Mouse (Mus musculus) limb, embryonic 15.5 days (tissue): ENCODE data around the gene Rgs11. TPM values are rescaled to one million over a fixed set of nuclear protein-coding genes. Genes with fewer than 3 reads are reported as not detected.

Experiments used
- ATAC-seq: fragments of 200-750 bp; cut with Nextera tagmentation; 2 replicates; pipeline ENCODE4 v1.8.0; 2017; ENCODE audit warnings: low read depth, moderate TSS enrichment; ENCODE audit not compliant: insufficient number of reproducible peaks, low FRiP score, low TSS enrichment
- H3K27ac ChIP-seq: fragments of 300-500 bp; sonication (generic); 2 replicates; pipeline ENCODE4 v1.5.1; 2015; ENCODE audit warnings: moderate library complexity, mild to moderate bottlenecking, inconsistent platforms
- H3K27me3 ChIP-seq: fragments of 300-500 bp; sonication (generic); 2 replicates; pipeline ENCODE4 v1.6.1; 2015; ENCODE audit warnings: inconsistent platforms
- H3K36me3 ChIP-seq: fragments of 300-500 bp; sonication (generic); 2 replicates; pipeline ENCODE4 v1.6.1; 2015; ENCODE audit warnings: inconsistent platforms
- H3K4me1 ChIP-seq: fragments of 300-500 bp; sonication (generic); 2 replicates; pipeline ENCODE4 v1.6.1; 2015; ENCODE audit warnings: inconsistent platforms
- H3K4me2 ChIP-seq: fragments of 300-500 bp; sonication (generic); 2 replicates; pipeline ENCODE4 v1.6.1; 2015; ENCODE audit warnings: mild to moderate bottlenecking, inconsistent platforms
- H3K4me3 ChIP-seq: fragments of 300-500 bp; sonication (generic); 2 replicates; pipeline ENCODE4 v1.5.1; 2015; ENCODE audit warnings: mild to moderate bottlenecking, inconsistent platforms
- H3K9ac ChIP-seq: fragments of 300-500 bp; sonication (generic); 2 replicates; pipeline ENCODE4 v1.6.1; 2015; ENCODE audit warnings: inconsistent platforms
- H3K9me3 ChIP-seq: fragments of 300-500 bp; sonication (generic); 2 replicates; pipeline ENCODE4 v1.6.1; 2016; ENCODE audit warnings: inconsistent platforms
- WGBS: fragments of 180-500 bp; shearing (Covaris S2); methylation state at CpG from one replicate; pipeline ENCODE4 v1.1.7; 2015; 5-methylcytosine and 5-hydroxymethylcytosine counted together
- polyA plus RNA-seq: library from polyadenylated mRNA; unstranded; fragments of >200 nt; fragmentation: Nextera tagmentation; extraction: Ambion mirVana; gene quantifications from 2 replicates; pipeline ENCODE4 v1.2.1, GENCODE M21; 2015

Gene Rgs11
- polyA plus RNA-seq, 1 experiment from 2014 or later = 9.6 TPM

- H3K4me1 ChIP-seq = peaks cover 11% of the 10 kb centered on the region; the same call in 1 of the 2 replicates
- peaks cover 3% of the 10 kb centered on the region; the same call in 1 of the 2 replicates for H3K36me3 ChIP-seq
- 72% methylated on average over 8 of the region's 8 CpGs for WGBS
- no peak for ATAC-seq
- H3K27me3 ChIP-seq = no peaks in the 10 kb centered on the region
- no peak overlapping the region for H3K4me2 ChIP-seq
- no peak overlapping the region for H3K27ac ChIP-seq
- H3K9ac ChIP-seq = no peak overlapping the region
- no peak overlapping the region for H3K4me3 ChIP-seq
- no peaks in the 10 kb centered on the region for H3K9me3 ChIP-seq
These were observed 30.1 kb downstream of the Rgs11 start for GRCm38 (mm10) chr17:26232863-26233262.

- peaks cover 3% of the 10 kb centered on the region; the same call in 1 of the 2 replicates for H3K36me3 ChIP-seq
- H3K4me3 ChIP-seq = no peak overlapping the region
- no peak overlapping the region for H3K4me2 ChIP-seq
- no peaks in the 10 kb centered on the region for H3K9me3 ChIP-seq
- H3K27me3 ChIP-seq = no peaks in the 10 kb centered on the region
- peaks cover 11% of the 10 kb centered on the region; the same call in 1 of the 2 replicates for H3K4me1 ChIP-seq
- 85% methylated on average over 8 of the region's 8 CpGs for WGBS
- H3K9ac ChIP-seq = no peak overlapping the region
- H3K27ac ChIP-seq = no peak overlapping the region
- ATAC-seq = no peak
These were observed 31.6 kb downstream of the Rgs11 start for GRCm38 (mm10) chr17:26234386-26234785.

DNA sequence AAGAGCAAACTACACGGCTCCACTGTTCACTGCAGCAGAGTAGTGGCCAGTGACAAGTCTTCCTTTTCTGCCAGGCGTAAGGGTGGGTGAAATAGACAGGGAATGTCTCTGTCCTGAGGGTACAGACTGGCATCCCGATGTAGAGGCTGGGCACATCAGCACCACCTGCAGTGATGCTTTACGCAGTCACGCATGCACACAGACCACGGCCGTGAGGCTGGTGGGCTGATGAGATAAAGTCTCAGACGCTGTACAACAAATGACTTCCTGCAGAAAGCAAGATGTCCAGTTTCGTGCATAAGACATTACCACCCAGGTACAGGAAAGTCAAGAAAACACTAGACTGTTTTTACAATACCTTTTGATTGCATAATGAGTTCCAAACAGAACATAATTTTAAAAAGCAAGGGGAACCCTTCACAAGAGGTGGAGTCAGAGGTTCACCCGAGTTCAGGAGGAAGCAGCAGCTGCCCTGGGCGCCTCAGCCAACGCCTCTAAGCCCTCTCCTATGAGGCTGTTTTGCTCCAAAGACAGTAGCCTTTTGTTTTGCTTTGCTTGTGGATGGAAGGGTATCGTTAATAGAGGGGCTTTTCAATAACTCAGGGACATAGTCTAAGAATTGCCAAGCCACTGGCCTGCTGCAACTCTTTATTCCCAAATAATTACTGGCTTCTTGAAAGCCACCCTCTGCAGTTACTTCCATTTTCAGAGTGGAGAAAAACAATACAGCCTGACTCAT is 32.5 kb downstream of the Rgs11 start:
- Histone ChIP-seq H3K4me3 (no peak overlapping the region), H3K27ac (peak overlapping the region; percentile 48), H3K4me2 (no peak overlapping the region), H3K27me3 (no peaks in the 10 kb centered on the region), H3K4me1 (peaks cover 11% of the 10 kb centered on the region; the same call in 1 of the 2 replicates), H3K36me3 (no peaks in the 10 kb centered on the region; the same call in 1 of the 2 replicates), H3K9me3 (no peaks in the 10 kb centered on the region), H3K9ac (no peak overlapping the region)
- no peak for ATAC-seq
- 49% methylated on average over 13 of the region's 13 CpGs for WGBS

GRCm38 (mm10) chr17:26237667-26238066 is 34.9 kb downstream of the Rgs11 start:
- H3K27me3 ChIP-seq = no peaks in the 10 kb centered on the region
- peaks cover 11% of the 10 kb centered on the region; the same call in 1 of the 2 replicates for H3K4me1 ChIP-seq
- 73% methylated on average over 10 of the region's 10 CpGs for WGBS
- H3K4me2 ChIP-seq = no peak overlapping the region
- no peaks in the 10 kb centered on the region for H3K9me3 ChIP-seq
- H3K36me3 ChIP-seq = no peaks in the 10 kb centered on the region; the same call in 1 of the 2 replicates
- no peak overlapping the region for H3K27ac ChIP-seq
- no peak overlapping the region for H3K4me3 ChIP-seq
- ATAC-seq = no peak
- H3K9ac ChIP-seq = no peak overlapping the region

DNA sequence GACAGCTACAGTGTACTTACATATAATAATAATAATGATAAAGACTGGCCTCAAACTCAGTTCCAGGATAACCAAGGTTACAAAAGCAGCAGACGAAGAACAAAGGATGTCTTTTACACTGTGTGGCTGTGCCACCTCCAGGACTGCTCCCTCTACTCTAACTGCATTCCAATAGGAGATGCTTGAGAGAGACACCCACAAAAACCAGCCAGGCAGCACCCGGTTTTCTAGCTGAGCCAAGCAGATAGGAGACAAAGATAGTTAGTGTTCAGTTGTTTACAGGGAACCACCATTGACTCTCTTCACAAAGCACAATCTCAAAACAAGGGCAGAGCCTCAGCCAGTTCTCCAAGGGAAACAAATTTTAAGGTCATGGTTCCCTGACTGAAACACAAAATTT is 36.8 kb downstream of the Rgs11 start:
- no peaks in the 10 kb centered on the region for H3K9me3 ChIP-seq
- ATAC-seq = no peak
- 75% methylated on average over 2 of the region's 2 CpGs for WGBS
- peaks cover 23% of the 10 kb centered on the region for H3K4me1 ChIP-seq
- H3K27ac ChIP-seq = no peak overlapping the region
- H3K9ac ChIP-seq = no peak overlapping the region
- no peaks in the 10 kb centered on the region for H3K36me3 ChIP-seq
- H3K27me3 ChIP-seq = no peaks in the 10 kb centered on the region
- H3K4me3 ChIP-seq = no peak overlapping the region
- no peak overlapping the region for H3K4me2 ChIP-seq

- Histone ChIP-seq H3K27ac (no peak overlapping the region), H3K4me1 (peaks cover 23% of the 10 kb centered on the region), H3K27me3 (no peaks in the 10 kb centered on the region), H3K4me2 (no peak overlapping the region), H3K9me3 (no peaks in the 10 kb centered on the region), H3K4me3 (no peak overlapping the region), H3K9ac (no peak overlapping the region), H3K36me3 (no peaks in the 10 kb centered on the region)
- ATAC-seq = no peak
- WGBS = 78% methylated on average over 6 of the region's 6 CpGs
These were observed 37.5 kb downstream of the Rgs11 start for GRCm38 (mm10) chr17:26240120-26240790.

GRCm38 (mm10) chr17:26240990-26241389 is 38.2 kb downstream of the Rgs11 start:
- H3K4me1 ChIP-seq = peaks cover 15% of the 10 kb centered on the region
- no peaks in the 10 kb centered on the region for H3K27me3 ChIP-seq
- H3K36me3 ChIP-seq = no peaks in the 10 kb centered on the region
- no peak overlapping the region for H3K27ac ChIP-seq
- ATAC-seq = no peak
- no peak overlapping the region for H3K9ac ChIP-seq
- WGBS = 74% methylated on average over 6 of the region's 6 CpGs
- H3K4me3 ChIP-seq = no peak overlapping the region
- H3K9me3 ChIP-seq = no peaks in the 10 kb centered on the region
- no peak overlapping the region for H3K4me2 ChIP-seq

DNA sequence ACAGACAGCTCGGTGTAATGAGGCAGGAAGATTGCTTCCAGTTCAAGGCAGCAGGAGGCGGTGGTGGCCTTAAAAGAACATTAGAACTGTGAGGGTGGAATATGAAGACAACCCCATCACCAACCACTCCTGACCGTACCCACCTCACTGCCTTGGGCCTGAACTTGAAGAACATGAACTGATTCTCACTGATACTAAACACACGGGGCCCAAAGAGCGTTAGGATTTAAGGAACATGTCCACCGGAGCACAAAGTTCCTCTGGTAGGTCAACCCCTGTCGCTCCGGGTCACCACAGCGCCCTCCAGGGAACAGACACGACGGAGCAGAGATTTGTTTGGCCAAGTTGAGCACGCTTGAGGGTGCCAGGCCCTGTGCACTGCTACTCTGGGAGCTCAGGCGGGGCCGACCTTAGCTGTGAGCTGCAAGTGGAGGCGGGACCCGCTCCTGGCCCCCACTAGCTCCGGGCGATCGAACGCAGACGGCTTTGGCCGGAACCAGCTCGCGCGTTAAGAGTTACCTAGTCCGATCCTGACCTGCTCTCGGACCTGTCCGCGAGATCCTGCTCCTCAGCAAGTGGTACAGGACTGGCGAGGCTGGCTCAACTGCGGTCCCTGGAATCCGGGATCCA is 40.8 kb downstream of the Rgs11 start:
- WGBS = under 1% methylated on average over 32 of the region's 32 CpGs
- H3K27me3 ChIP-seq = no peaks in the 10 kb centered on the region
- H3K36me3 ChIP-seq = no peaks in the 10 kb centered on the region

GRCm38 (mm10) chr17:26244101-26244841 is 41.5 kb downstream of the Rgs11 start, which contains the start of gene Fam234a:
Fam234a (minus strand) TSS chr17:26244242.
- Histone ChIP-seq H3K27ac (peak within 1 kb of the TSS; percentile 83), H3K4me3 (peak within 1 kb of the TSS; percentile 79), H3K27me3 (no peaks in the 10 kb centered on the region), H3K4me2 (peak within 1 kb of the TSS; percentile 74), H3K9ac (peak within 1 kb of the TSS; percentile 74), H3K4me1 (peaks cover 12% of the 10 kb centered on the region), H3K36me3 (no peaks in the 10 kb centered on the region), H3K9me3 (no peaks in the 10 kb centered on the region)
- WGBS = 8% methylated on average over 27 of the region's 33 CpGs
- peak; percentile 98 for ATAC-seq

More for the DNA sequence above, 40.8 kb downstream of the Rgs11 start:
- H3K4me1 ChIP-seq = peaks cover 12% of the 10 kb centered on the region
- H3K9me3 ChIP-seq = no peaks in the 10 kb centered on the region
- peak overlapping the region; percentile 74 for H3K9ac ChIP-seq
- ATAC-seq = peak; percentile 80
- peak overlapping the region; percentile 79 for H3K4me3 ChIP-seq
- peak overlapping the region; percentile 83 for H3K27ac ChIP-seq
- peak overlapping the region; percentile 74 for H3K4me2 ChIP-seq

DNA sequence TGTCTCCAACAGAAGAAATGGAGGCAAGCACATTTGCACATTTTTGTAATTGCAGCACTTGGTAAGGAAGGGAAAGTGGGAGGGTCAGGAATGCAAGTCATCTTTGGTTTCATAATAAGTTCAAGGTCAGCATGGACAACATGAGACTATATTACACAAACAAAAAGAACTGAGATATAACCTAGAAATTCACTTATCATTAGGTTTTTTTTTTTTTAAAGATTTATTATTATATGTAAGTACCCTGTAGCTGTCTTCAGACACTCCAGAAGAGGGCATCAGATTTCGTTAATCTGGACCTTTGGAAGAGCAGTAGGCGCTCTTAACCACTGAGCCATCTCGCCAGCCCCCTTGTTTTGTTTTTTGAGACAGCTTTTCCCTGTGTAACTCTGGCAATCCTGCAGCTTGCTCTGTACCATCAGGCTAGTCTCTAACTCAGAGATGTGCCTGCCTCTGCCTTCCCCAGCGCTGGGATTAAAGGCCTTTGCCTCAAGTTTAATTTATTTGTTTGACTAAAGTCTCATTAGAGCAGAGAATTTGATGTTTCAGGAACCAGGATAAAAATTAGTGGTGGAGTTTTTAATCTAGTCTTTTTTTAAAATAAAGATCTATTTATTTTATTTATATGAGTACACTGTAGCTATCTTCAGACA is 49.3 kb downstream of the Rgs11 start:
- WGBS = 48% methylated on average over 4 of the region's 4 CpGs
- Histone ChIP-seq H3K4me3 (peak overlapping the region; percentile 95), H3K4me1 (peaks cover 9% of the 10 kb centered on the region), H3K4me2 (peak overlapping the region; percentile 54; the same call in 1 of the 2 replicates), H3K9me3 (no peaks in the 10 kb centered on the region), H3K9ac (no peak overlapping the region), H3K36me3 (peaks cover 10% of the 10 kb centered on the region), H3K27ac (peak overlapping the region; percentile 99), H3K27me3 (no peaks in the 10 kb centered on the region)
- no peak for ATAC-seq
